Mouse (Mus musculus) embryonic facial prominence, embryonic 10.5 days (tissue): ENCODE measurements around the gene Mcf2l. TPM values are rescaled to one million over a fixed set of nuclear protein-coding genes. Genes with fewer than 3 reads are reported as not detected.
A peak's percentile ranks its signal among the peaks of the same experiment; 100 is the strongest.

Experiments
- DNase-seq: peaks from one replicate; pipeline ENCODE4 v3.0.0-alpha.2; 2017; ENCODE audit warnings: low spot score
- H3K27ac ChIP-seq: fragments of 300-500 bp; sonication (generic); replicated peaks from 2 replicates; pipeline ENCODE4 v1.5.1; 2016; ENCODE audit warnings: mild to moderate bottlenecking
- H3K27me3 ChIP-seq: fragments of 300-500 bp; sonication (generic); replicated peaks from 2 replicates; pipeline ENCODE4 v1.6.1; 2016; ENCODE audit warnings: low read depth, mild to moderate bottlenecking; ENCODE audit not compliant: poor library complexity, severe bottlenecking
- H3K36me3 ChIP-seq: fragments of 300-500 bp; sonication (generic); replicated peaks from 2 replicates; pipeline ENCODE4 v1.6.1; 2016; ENCODE audit warnings: mild to moderate bottlenecking, moderate library complexity
- H3K4me1 ChIP-seq: fragments of 300-500 bp; sonication (generic); 2 replicates; pipeline ENCODE4 v1.6.1; 2016
- H3K4me3 ChIP-seq: fragments of 300-500 bp; sonication (generic); 2 replicates; pipeline ENCODE4 v1.5.1; 2016; ENCODE audit warnings: mild to moderate bottlenecking, moderate library complexity
- H3K9me3 ChIP-seq: fragments of 300-500 bp; sonication (generic); 2 replicates; pipeline ENCODE4 v1.6.1; 2016; ENCODE audit warnings: mild to moderate bottlenecking
- WGBS: fragments of 180-500 bp; shearing (Covaris S2); methylation state at CpG from one replicate; pipeline ENCODE4 v1.1.7; 2016; 5-methylcytosine and 5-hydroxymethylcytosine counted together
- polyA plus RNA-seq: library from polyadenylated mRNA; unstranded; fragments of >200 nt; fragmentation: Nextera tagmentation; extraction: Ambion mirVana; gene quantifications from 2 replicates; pipeline ENCODE4 v1.2.1, GENCODE M21; 2016

Mcf2l gene
- polyA plus RNA-seq, 1 experiment from 2014 or later: 17.4 TPM

GRCm38 (mm10) chr8:12903790-12904415, 30.3 kb downstream of the Mcf2l start:
- 89% methylated on average over 13 of the region's 13 CpGs for WGBS

GRCm38 (mm10) chr8:12905122-12905521, 31.5 kb downstream of the Mcf2l start:
- Histone ChIP-seq H3K9me3 (no peaks in the 10 kb centered on the region), H3K36me3 (no peaks in the 10 kb centered on the region), H3K27ac (no peak overlapping the region), H3K4me1 (peaks cover 31% of the 10 kb centered on the region), H3K4me3 (no peak overlapping the region), H3K27me3 (no peaks in the 10 kb centered on the region)
- no peak for DNase-seq
- 81% methylated on average over 5 of the region's 5 CpGs for whole genome bisulfite sequencing

More at GRCm38 (mm10) chr8:12903790-12904415, 30.3 kb downstream of the Mcf2l start:
- Histone ChIP-seq H3K36me3 (no peaks in the 10 kb centered on the region), H3K4me3 (no peak overlapping the region), H3K27ac (peak overlapping the region; percentile 35; the same call in 1 of the 2 replicates), H3K27me3 (no peaks in the 10 kb centered on the region), H3K4me1 (peaks cover 31% of the 10 kb centered on the region), H3K9me3 (no peaks in the 10 kb centered on the region)
- DNase-seq: no peak

- no peak for DNase-seq
- Histone ChIP-seq H3K36me3 (no peaks in the 10 kb centered on the region), H3K27ac (peak overlapping the region; percentile 37), H3K27me3 (no peaks in the 10 kb centered on the region), H3K9me3 (no peaks in the 10 kb centered on the region), H3K4me3 (no peak overlapping the region), H3K4me1 (peaks cover 34% of the 10 kb centered on the region)
- WGBS: 84% methylated on average over 11 of the region's 11 CpGs
Measured at GRCm38 (mm10) chr8:12905599-12906321, 32.2 kb downstream of the Mcf2l start.

GRCm38 (mm10) chr8:12906597-12906996, 33.0 kb downstream of the Mcf2l start:
- peaks cover 43% of the 10 kb centered on the region for H3K4me1 ChIP-seq
- 62% methylated on average over 5 of the region's 5 CpGs for WGBS

GRCm38 (mm10) chr8:12907730-12908129, 34.1 kb downstream of the Mcf2l start:
- Histone ChIP-seq H3K36me3 (peaks cover 1% of the 10 kb centered on the region), H3K4me1 (peaks cover 44% of the 10 kb centered on the region), H3K27me3 (no peaks in the 10 kb centered on the region), H3K27ac (no peak overlapping the region), H3K9me3 (no peaks in the 10 kb centered on the region), H3K4me3 (no peak overlapping the region)
- DNase-seq: no peak
- 82% methylated on average over 4 of the region's 4 CpGs for WGBS

More at GRCm38 (mm10) chr8:12906597-12906996, 33.0 kb downstream of the Mcf2l start:
- Histone ChIP-seq H3K36me3 (no peaks in the 10 kb centered on the region), H3K27ac (0 out of 2 replicates have a peak overlapping the region, but pooled peaks have one; percentile 37), H3K9me3 (no peaks in the 10 kb centered on the region), H3K27me3 (no peaks in the 10 kb centered on the region), H3K4me3 (no peak overlapping the region)
- DNase-seq: no peak

GRCm38 (mm10) chr8:12912011-12912410, 38.4 kb downstream of the Mcf2l start:
- WGBS: 22% methylated on average over 5 of the region's 5 CpGs
- Histone ChIP-seq H3K27me3 (peaks cover 11% of the 10 kb centered on the region), H3K4me3 (peak overlapping the region; percentile 29; the same call in 1 of the 2 replicates), H3K4me1 (peaks cover 39% of the 10 kb centered on the region), H3K27ac (peak overlapping the region; percentile 82), H3K9me3 (no peaks in the 10 kb centered on the region), H3K36me3 (peaks cover 14% of the 10 kb centered on the region)
- DNase-seq: peak; percentile 84

GRCm38 (mm10) chr8:12915187-12916006, 41.8 kb downstream of the Mcf2l start:
- H3K36me3 ChIP-seq: peaks cover 14% of the 10 kb centered on the region
- peaks cover 43% of the 10 kb centered on the region for H3K4me1 ChIP-seq
- peak overlapping the region; percentile 80 for H3K27ac ChIP-seq
- 18% methylated on average over 42 of the region's 42 CpGs for WGBS
- peaks cover 13% of the 10 kb centered on the region for H3K27me3 ChIP-seq
- H3K4me3 ChIP-seq: peak overlapping the region; percentile 63
- no peaks in the 10 kb centered on the region for H3K9me3 ChIP-seq
- DNase-seq: peak; percentile 84

GRCm38 (mm10) chr8:12916156-12916900, 42.7 kb downstream of the Mcf2l start:
- H3K4me1 ChIP-seq: peaks cover 34% of the 10 kb centered on the region
- WGBS: 75% methylated on average over 16 of the region's 16 CpGs

GRCm38 (mm10) chr8:12917029-12917428, 43.4 kb downstream of the Mcf2l start:
- H3K4me3 ChIP-seq: no peak overlapping the region
- peaks cover 14% of the 10 kb centered on the region for H3K36me3 ChIP-seq

More at GRCm38 (mm10) chr8:12916156-12916900, 42.7 kb downstream of the Mcf2l start:
- Histone ChIP-seq H3K27me3 (peaks cover 13% of the 10 kb centered on the region), H3K27ac (peak overlapping the region; percentile 80; the same call in 1 of the 2 replicates), H3K4me3 (peak overlapping the region; percentile 63), H3K9me3 (no peaks in the 10 kb centered on the region), H3K36me3 (peaks cover 14% of the 10 kb centered on the region)
- DNase-seq: no peak

GRCm38 (mm10) chr8:12917831-12918230, 44.2 kb downstream of the Mcf2l start:
- no peak for DNase-seq
- Histone ChIP-seq H3K36me3 (peaks cover 12% of the 10 kb centered on the region), H3K27me3 (peaks cover 13% of the 10 kb centered on the region), H3K9me3 (no peaks in the 10 kb centered on the region), H3K4me3 (no peak overlapping the region), H3K27ac (no peak overlapping the region), H3K4me1 (peaks cover 21% of the 10 kb centered on the region)
- WGBS: 91% methylated on average over 4 of the region's 4 CpGs

More at GRCm38 (mm10) chr8:12917029-12917428, 43.4 kb downstream of the Mcf2l start:
- H3K4me1 ChIP-seq: peaks cover 27% of the 10 kb centered on the region
- 92% methylated on average over 3 of the region's 3 CpGs for WGBS
- DNase-seq: no peak
- H3K27ac ChIP-seq: no peak overlapping the region
- H3K27me3 ChIP-seq: peaks cover 13% of the 10 kb centered on the region
- H3K9me3 ChIP-seq: no peaks in the 10 kb centered on the region

- peaks cover 17% of the 10 kb centered on the region for H3K4me1 ChIP-seq
- H3K4me3 ChIP-seq: no peak overlapping the region
- no peak for DNase-seq
- H3K9me3 ChIP-seq: no peaks in the 10 kb centered on the region
- peaks cover 13% of the 10 kb centered on the region for H3K27me3 ChIP-seq
- H3K36me3 ChIP-seq: no peaks in the 10 kb centered on the region
- H3K27ac ChIP-seq: no peak overlapping the region
- WGBS: 78% methylated on average over 4 of the region's 4 CpGs
Measured at GRCm38 (mm10) chr8:12920599-12920998, 47.0 kb downstream of the Mcf2l start.

- Histone ChIP-seq H3K27ac (no peak overlapping the region), H3K36me3 (no peaks in the 10 kb centered on the region), H3K27me3 (no peaks in the 10 kb centered on the region), H3K9me3 (no peaks in the 10 kb centered on the region), H3K4me3 (no peak overlapping the region), H3K4me1 (peaks cover 20% of the 10 kb centered on the region)
- WGBS: 90% methylated on average over 8 of the region's 8 CpGs
- no peak for DNase-seq
Measured at GRCm38 (mm10) chr8:12925051-12925450, 51.4 kb downstream of the Mcf2l start.
